Mouse (Mus musculus) thymus, adult 2 months (tissue): ENCODE data around the gene Pcbd1. TPM values are rescaled to one million over a fixed set of nuclear protein-coding genes. Genes with fewer than 3 reads are reported as not detected.
"Not testable (repeated sequence)": the region's sequence is repeated elsewhere in the genome, so short reads cannot be mapped to it uniquely, and the experiment has no call there.

ENCODE experiments used
- DNase-seq: peaks from one replicate; pipeline ENCODE4 v3.0.0; 2021
- H3K27ac ChIP-seq: fragments of 200-500 bp; 2 replicates; pipeline ENCODE4 v1.5.1; 2012; ENCODE audit warnings: low read length, control low read depth; ENCODE audit not compliant: control insufficient read depth, insufficient read depth
- H3K27me3 ChIP-seq: fragments of 200-500 bp; 2 replicates; pipeline ENCODE4 v1.6.1; 2012; ENCODE audit warnings: mild to moderate bottlenecking, low read length, moderate library complexity, mixed read lengths; ENCODE audit not compliant: control insufficient read depth, insufficient read depth
- H3K36me3 ChIP-seq: fragments of 200-500 bp; 2 replicates; pipeline ENCODE4 v1.6.1; 2012; ENCODE audit warnings: mild to moderate bottlenecking, low read length, moderate library complexity; ENCODE audit not compliant: control insufficient read depth, insufficient read depth
- H3K4me1 ChIP-seq: fragments of 200-500 bp; replicated peaks from 2 replicates; pipeline ENCODE4 v1.6.1; 2012; ENCODE audit warnings: low read length; ENCODE audit not compliant: control insufficient read depth, insufficient read depth
- H3K4me3 ChIP-seq: fragments of 200-500 bp; 2 replicates; pipeline ENCODE4 v1.5.1; 2012; ENCODE audit warnings: mild to moderate bottlenecking, low read length, control low read depth, moderate library complexity; ENCODE audit not compliant: control insufficient read depth, insufficient read depth
- CTCF ChIP-seq: fragments of 200-500 bp; IDR thresholded peaks from 2 replicates; pipeline ENCODE4 v1.5.1; 2012; ENCODE audit warnings: mild to moderate bottlenecking, control low read depth, low read length, moderate library complexity, borderline replicate concordance; ENCODE audit not compliant: control insufficient read depth, poor library complexity, insufficient read depth; ENCODE audit errors: extremely low read depth
- POLR2A ChIP-seq: fragments of 200-500 bp; IDR thresholded peaks from 2 replicates; pipeline ENCODE4 v1.6.1; 2012; ENCODE audit warnings: mild to moderate bottlenecking, low read length, control low read depth, moderate library complexity; ENCODE audit not compliant: control insufficient read depth, poor library complexity, insufficient read depth; ENCODE audit errors: extremely low read depth
- WGBS: fragments of 180-500 bp; shearing (Covaris S2); methylation state at CpG from one replicate; pipeline ENCODE4 v1.1.7; 2018; 5-methylcytosine and 5-hydroxymethylcytosine counted together
- polyA plus RNA-seq: library from polyadenylated mRNA; depleted of rRNA; stranded (reverse); fragments of >200 nt; gene quantifications from 2 replicates; pipeline ENCODE4 v1.2.3, GENCODE M21; 2012

Pcbd1 gene
- polyA plus RNA-seq, 1 experiment = 1.1 TPM

- H3K4me1 ChIP-seq = no peaks in the 10 kb centered on the region
- no peak for DNase-seq
- H3K27ac ChIP-seq = no peak overlapping the region
- H3K4me3 ChIP-seq = no peak overlapping the region
- TF ChIP-seq POLR2A (no peak), CTCF (no peak)
- no peaks in the 10 kb centered on the region for H3K36me3 ChIP-seq
- no peaks in the 10 kb centered on the region for H3K27me3 ChIP-seq
- WGBS = 97% methylated on average over 3 of the region's 3 CpGs
Observed at GRCm38 (mm10) chr10:61088468-61088867, 663 bp upstream of the Pcbd1 start.

- H3K4me1 ChIP-seq = no peaks in the 10 kb centered on the region
- H3K36me3 ChIP-seq = no peaks in the 10 kb centered on the region
- H3K27me3 ChIP-seq = no peaks in the 10 kb centered on the region
- TF ChIP-seq CTCF (no peak), POLR2A (no peak)
- 93% methylated on average over 6 of the region's 6 CpGs for WGBS
- H3K4me3 ChIP-seq = no peak overlapping the region
- no peak for DNase-seq
- H3K27ac ChIP-seq = no peak overlapping the region
Observed at GRCm38 (mm10) chr10:61091866-61092265, 2.7 kb downstream of the Pcbd1 start.

- Histone ChIP-seq H3K36me3 (peaks cover 15% of the 10 kb centered on the region), H3K4me3 (no peak overlapping the region), H3K27ac (no peak overlapping the region), H3K4me1 (no peaks in the 10 kb centered on the region), H3K27me3 (no peaks in the 10 kb centered on the region)
- no peak for TF ChIP-seq CTCF
- no peak for TF ChIP-seq POLR2A
- 91% methylated on average over 3 of the region's 3 CpGs for WGBS
- no peak for DNase-seq
Observed at GRCm38 (mm10) chr10:61103564-61104114, 14.5 kb downstream of the Pcbd1 start.

GRCm38 (mm10) chr10:61114246-61114720 lies 25.2 kb downstream of the Pcbd1 start:
- no peak for DNase-seq
- Histone ChIP-seq H3K4me3 (no peak overlapping the region), H3K27me3 (no peaks in the 10 kb centered on the region), H3K4me1 (no peaks in the 10 kb centered on the region), H3K36me3 (peaks cover 10% of the 10 kb centered on the region; the same call in 1 of the 2 replicates), H3K27ac (no peak overlapping the region)
- WGBS = 94% methylated on average over 2 of the region's 2 CpGs
- TF ChIP-seq POLR2A = no peak
- no peak for TF ChIP-seq CTCF

GRCm38 (mm10) chr10:61121732-61122131 lies 32.6 kb downstream of the Pcbd1 start:
- not testable (repeated sequence) for H3K27me3 ChIP-seq, H3K4me1 ChIP-seq, H3K27ac ChIP-seq, H3K36me3 ChIP-seq, DNase-seq, H3K4me3 ChIP-seq
- WGBS = 64% methylated on average over 4 of the region's 4 CpGs

- TF ChIP-seq POLR2A (no peak), CTCF (no peak)
- Histone ChIP-seq H3K27me3 (no peaks in the 10 kb centered on the region), H3K36me3 (0 out of 2 replicates have a peak, but pooled peaks cover 3% of the 10 kb centered on the region), H3K4me3 (no peak overlapping the region), H3K27ac (no peak overlapping the region), H3K4me1 (no peaks in the 10 kb centered on the region)
- WGBS = 92% methylated on average over 3 of the region's 3 CpGs
- no peak for DNase-seq
Observed at GRCm38 (mm10) chr10:61123276-61123913, 34.3 kb downstream of the Pcbd1 start.

GRCm38 (mm10) chr10:61124462-61124861 lies 35.3 kb downstream of the Pcbd1 start:
- no peak overlapping the region for H3K27ac ChIP-seq
- TF ChIP-seq POLR2A (no peak), CTCF (no peak)
- WGBS = 97% methylated on average over 2 of the region's 2 CpGs
- 0 out of 2 replicates have a peak, but pooled peaks cover 3% of the 10 kb centered on the region for H3K36me3 ChIP-seq
- no peaks in the 10 kb centered on the region for H3K4me1 ChIP-seq
- no peak for DNase-seq
- no peak overlapping the region for H3K4me3 ChIP-seq
- no peaks in the 10 kb centered on the region for H3K27me3 ChIP-seq
